Mouse (Mus musculus): ENCODE data around the gene Dnah11. TPM values are rescaled to one million over a fixed set of nuclear protein-coding genes. Genes with fewer than 3 reads are reported as not detected.

Gene Dnah11
- polyA plus RNA-seq, 1 experiment from 2014 or later = 0.10 TPM

DNA sequence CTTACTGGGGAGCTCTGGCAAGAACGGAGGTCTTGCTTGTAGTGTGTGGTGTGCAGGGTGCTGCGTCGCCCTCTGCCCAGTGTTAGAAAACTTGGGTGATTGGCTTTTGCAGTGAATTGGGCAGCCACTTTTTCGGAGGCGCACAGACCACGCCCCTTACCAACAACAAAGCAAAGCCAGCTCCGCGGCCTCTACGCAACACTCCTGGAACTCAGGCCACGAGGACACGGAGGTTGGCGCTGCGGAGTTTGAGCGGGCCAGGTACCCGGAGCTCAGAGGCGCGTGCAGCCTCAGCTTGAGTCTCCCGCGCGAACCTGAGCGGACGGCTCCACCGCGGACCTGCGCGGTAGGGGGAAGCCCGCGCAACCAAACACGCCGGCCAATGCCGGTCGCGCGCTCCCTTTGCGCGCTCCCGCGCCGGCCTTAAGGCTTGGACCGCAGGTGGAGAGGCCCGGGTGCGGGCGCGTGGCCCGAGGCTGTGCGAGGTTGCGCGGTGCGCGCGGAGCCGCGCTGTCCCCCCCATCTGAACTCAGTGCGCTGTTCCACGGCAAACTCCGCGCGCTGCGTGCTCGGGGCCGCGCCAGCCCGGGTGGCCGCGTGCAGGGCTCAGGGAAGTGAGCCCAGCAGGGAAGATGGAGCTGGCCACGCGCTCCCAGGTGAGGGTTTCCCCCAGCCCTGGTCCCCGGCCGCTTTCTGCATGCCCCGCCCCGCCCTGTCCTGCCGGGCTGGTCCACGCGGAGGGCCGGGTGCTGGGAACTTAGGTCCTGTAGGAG, 355.4 kb downstream of the Dnah11 start:
- peak overlapping the region; percentile 98 for H3K4me2 ChIP-seq
- peaks cover 3% of the 10 kb centered on the region for H3K4me1 ChIP-seq
- no peaks in the 10 kb centered on the region for H3K36me3 ChIP-seq (replicated peaks)
- ATAC-seq (replicated peaks) = peak; percentile 97
- under 1% methylated on average over 74 of the region's 75 CpGs for WGBS
- peak overlapping the region; percentile 69 for H3K9ac ChIP-seq
- peaks cover 8% of the 10 kb centered on the region; the same call in 1 of the 2 replicates for H3K27me3 ChIP-seq (replicated peaks)
- no peaks in the 10 kb centered on the region for H3K9me3 ChIP-seq
- no peak overlapping the region for H3K27ac ChIP-seq
- peak overlapping the region; percentile 86 for H3K4me3 ChIP-seq

DNA sequence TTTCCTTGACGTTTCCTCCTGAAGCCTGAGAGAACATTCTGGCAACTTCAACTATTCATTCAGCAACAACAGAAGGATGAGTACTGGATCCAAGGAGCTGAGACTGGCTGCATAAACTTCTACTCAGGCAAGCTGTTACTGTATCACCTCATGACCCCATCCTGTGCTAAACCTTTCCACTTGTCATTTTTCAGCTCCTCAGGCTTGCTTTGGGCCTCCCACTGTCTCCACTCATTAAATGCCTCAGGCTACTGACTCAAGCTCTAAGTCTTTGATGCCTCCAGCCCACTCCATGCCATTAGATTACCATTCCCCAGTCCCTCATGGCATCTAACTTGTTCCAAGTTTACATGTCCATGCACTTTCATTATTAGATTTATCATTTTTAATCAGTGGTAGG, 356.2 kb downstream of the Dnah11 start:
- no peak for ATAC-seq (replicated peaks)
- Histone ChIP-seq H3K4me1 (peaks cover 3% of the 10 kb centered on the region), H3K4me3 (no peak overlapping the region), H3K9ac (no peak overlapping the region), H3K36me3 (replicated peaks) (no peaks in the 10 kb centered on the region), H3K4me2 (no peak overlapping the region; the same call in 1 of the 2 replicates), H3K9me3 (no peaks in the 10 kb centered on the region), H3K27me3 (replicated peaks) (peaks cover 8% of the 10 kb centered on the region; the same call in 1 of the 2 replicates), H3K27ac (no peak overlapping the region)
- WGBS = 76% methylated on average over 1 of the region's 1 CpGs

DNA sequence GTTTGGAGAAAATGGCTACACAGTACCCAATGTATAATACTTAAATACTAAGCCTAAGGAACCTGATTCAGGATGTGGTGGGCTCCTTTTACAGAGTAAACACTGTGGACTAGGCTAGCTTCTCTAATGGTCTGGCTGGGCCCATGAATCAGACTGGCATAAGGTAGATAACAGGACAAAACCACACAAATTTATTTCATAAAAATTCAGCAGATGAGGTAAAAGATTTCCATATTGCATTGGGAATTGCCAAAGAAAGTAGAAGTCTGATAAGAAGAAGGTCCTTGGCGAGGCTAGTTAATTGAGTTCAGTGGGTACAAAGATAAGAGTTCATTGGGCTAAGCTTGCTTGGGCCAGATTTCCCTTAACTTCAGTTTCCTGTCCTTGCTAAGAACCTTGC, 358.1 kb downstream of the Dnah11 start:
- Histone ChIP-seq H3K36me3 (replicated peaks) (no peaks in the 10 kb centered on the region), H3K4me1 (peaks cover 3% of the 10 kb centered on the region), H3K4me2 (no peak overlapping the region), H3K9me3 (no peaks in the 10 kb centered on the region), H3K9ac (no peak overlapping the region), H3K4me3 (no peak overlapping the region), H3K27me3 (replicated peaks) (peaks cover 8% of the 10 kb centered on the region; the same call in 1 of the 2 replicates), H3K27ac (no peak overlapping the region)
- ATAC-seq (replicated peaks) = no peak
- 98% methylated on average over 1 of the region's 1 CpGs for WGBS

DNA sequence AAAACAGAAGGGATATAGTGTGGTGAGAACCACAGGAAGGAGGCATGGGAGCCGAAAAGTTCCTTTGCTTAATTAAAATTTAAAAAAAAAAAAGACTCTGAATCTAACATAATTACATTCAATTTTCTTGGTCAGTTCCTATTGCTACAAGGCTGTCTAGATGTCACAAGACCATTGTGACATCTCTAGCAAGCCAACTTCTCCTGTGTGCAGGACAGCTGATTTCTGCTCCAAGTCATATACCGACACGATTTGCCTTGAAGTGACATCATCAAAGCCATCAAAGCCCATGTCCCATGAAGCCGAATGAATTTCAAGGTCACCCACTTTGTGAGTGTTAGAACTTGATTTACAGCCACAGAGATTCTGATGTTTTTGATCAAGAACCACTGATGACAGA, 361.5 kb downstream of the Dnah11 start:
- no peak overlapping the region for H3K27ac ChIP-seq
- H3K9me3 ChIP-seq = no peaks in the 10 kb centered on the region
- 0 out of 2 replicates have a peak, but pooled peaks cover 5% of the 10 kb centered on the region for H3K27me3 ChIP-seq (replicated peaks)
- no peak for ATAC-seq (replicated peaks)
- no peak overlapping the region for H3K9ac ChIP-seq
- no peaks in the 10 kb centered on the region for H3K36me3 ChIP-seq (replicated peaks)
- H3K4me3 ChIP-seq = no peak overlapping the region
- no peaks in the 10 kb centered on the region for H3K4me1 ChIP-seq
- WGBS = 86% methylated on average over 4 of the region's 4 CpGs
- no peak overlapping the region for H3K4me2 ChIP-seq

DNA sequence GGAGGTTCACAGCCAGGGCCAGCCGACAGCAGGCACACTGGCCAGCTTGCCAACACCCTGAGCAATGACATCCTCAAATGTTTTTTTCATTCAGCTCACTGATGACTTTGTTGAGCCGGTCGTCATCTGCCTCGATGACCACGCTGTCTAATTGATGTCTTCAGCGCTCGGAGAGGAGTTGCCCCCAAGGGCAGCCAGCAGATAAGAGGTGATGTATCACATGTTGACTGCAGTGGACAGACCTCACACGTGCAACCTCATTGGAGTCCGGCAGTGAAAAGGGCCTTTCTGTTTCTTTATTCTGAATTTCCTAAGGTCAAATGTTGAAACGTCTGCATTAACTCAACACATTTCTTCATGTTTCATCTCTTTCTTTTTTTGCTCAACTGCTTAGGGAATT, 363.5 kb downstream of the Dnah11 start:
- 69% methylated on average over 10 of the region's 10 CpGs for WGBS
- ATAC-seq (replicated peaks) = no peak
- H3K4me3 ChIP-seq = no peak overlapping the region
- no peaks in the 10 kb centered on the region for H3K9me3 ChIP-seq
- no peaks in the 10 kb centered on the region for H3K4me1 ChIP-seq
- 0 out of 2 replicates have a peak, but pooled peaks cover under 1% of the 10 kb centered on the region for H3K27me3 ChIP-seq (replicated peaks)
- no peaks in the 10 kb centered on the region for H3K36me3 ChIP-seq (replicated peaks)
- no peak overlapping the region for H3K4me2 ChIP-seq
- H3K9ac ChIP-seq = no peak overlapping the region
- H3K27ac ChIP-seq = no peak overlapping the region

DNA sequence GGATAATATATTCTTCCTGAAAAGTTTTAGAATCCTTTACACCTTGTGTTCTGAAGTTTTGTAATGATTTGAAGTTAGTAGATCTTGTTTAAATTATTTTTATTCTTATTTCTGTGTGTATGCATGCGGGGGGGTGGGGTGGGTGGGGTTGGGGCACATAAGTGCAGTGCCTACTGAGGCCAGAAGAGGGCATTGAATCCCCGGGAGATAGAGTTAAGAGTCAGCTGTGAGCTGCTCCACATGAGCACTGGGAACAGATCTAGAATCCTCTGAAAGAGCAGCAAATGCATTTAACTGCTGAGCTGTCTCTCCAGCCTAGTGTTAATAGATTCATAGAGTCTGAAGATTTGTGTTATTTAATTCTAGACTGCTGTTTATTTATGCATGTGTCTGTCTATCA, 364.2 kb downstream of the Dnah11 start:
- no peak overlapping the region for H3K9ac ChIP-seq
- H3K4me2 ChIP-seq = no peak overlapping the region
- no peak overlapping the region for H3K4me3 ChIP-seq
- WGBS = 79% methylated on average over 2 of the region's 2 CpGs
- no peaks in the 10 kb centered on the region for H3K9me3 ChIP-seq
- no peaks in the 10 kb centered on the region for H3K4me1 ChIP-seq
- H3K36me3 ChIP-seq (replicated peaks) = no peaks in the 10 kb centered on the region
- H3K27ac ChIP-seq = no peak overlapping the region
- no peaks in the 10 kb centered on the region for H3K27me3 ChIP-seq (replicated peaks)
- no peak for ATAC-seq (replicated peaks)

DNA sequence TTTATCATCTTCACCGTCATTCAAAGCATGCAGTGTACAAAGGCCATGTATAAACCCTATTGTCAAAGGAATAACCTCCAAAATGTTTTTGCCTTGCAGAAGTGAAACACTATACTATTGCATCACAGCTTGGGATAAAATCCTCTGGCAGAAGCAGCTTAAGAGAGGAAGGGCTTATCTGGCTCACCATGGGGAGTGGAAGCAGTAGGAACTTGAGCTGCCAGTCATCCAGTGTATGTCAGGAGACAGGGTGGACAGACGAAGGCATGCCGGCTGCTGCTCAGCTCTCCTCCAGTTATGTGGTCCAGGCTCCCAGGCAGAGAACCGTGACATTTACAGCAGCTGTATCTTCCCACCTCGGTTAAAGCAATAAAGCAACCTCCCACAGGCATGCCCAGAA, 366.7 kb downstream of the Dnah11 start:
- no peak for ATAC-seq (replicated peaks)

DNA sequence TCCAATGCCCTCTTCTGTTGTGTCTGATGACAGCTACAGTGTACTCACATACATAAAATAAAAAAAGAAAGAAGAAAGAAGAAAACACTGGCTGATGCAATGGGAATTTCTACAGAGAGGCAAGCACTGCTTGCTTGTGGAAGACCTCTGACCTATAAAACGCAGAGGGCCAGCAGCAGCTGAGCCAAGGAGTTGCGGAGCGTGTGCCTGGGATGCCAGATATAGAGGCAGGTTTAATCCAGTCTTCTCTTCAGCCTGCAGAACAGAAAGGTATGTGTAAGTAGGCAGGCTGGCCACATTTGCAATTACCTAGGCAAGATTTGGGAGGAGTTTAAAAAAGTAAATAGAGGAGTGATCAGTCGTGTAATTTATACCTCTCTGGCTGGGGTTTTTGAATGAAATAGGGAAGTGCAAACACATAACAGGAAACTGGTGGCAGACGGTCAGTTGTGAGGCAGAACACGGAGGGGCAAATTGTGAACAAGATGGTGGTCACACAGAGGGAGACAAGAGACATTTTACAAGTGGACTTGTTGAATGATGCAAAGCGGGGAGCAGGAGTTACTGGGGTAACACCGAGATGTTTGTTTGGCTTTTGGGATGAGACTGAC, 367.4 kb downstream of the Dnah11 start:
- Histone ChIP-seq H3K4me3 (no peak overlapping the region), H3K9ac (no peak overlapping the region), H3K27me3 (replicated peaks) (no peaks in the 10 kb centered on the region), H3K4me1 (no peaks in the 10 kb centered on the region), H3K36me3 (replicated peaks) (no peaks in the 10 kb centered on the region), H3K9me3 (no peaks in the 10 kb centered on the region), H3K4me2 (no peak overlapping the region), H3K27ac (no peak overlapping the region)
- WGBS = 80% methylated on average over 8 of the region's 8 CpGs
- no peak for ATAC-seq (replicated peaks)

More for the DNA sequence above, 366.7 kb downstream of the Dnah11 start:
- Histone ChIP-seq H3K4me2 (no peak overlapping the region), H3K27me3 (replicated peaks) (no peaks in the 10 kb centered on the region), H3K27ac (no peak overlapping the region), H3K4me3 (no peak overlapping the region), H3K9ac (no peak overlapping the region), H3K36me3 (replicated peaks) (no peaks in the 10 kb centered on the region), H3K9me3 (no peaks in the 10 kb centered on the region), H3K4me1 (no peaks in the 10 kb centered on the region)
- WGBS = 59% methylated on average over 5 of the region's 5 CpGs

DNA sequence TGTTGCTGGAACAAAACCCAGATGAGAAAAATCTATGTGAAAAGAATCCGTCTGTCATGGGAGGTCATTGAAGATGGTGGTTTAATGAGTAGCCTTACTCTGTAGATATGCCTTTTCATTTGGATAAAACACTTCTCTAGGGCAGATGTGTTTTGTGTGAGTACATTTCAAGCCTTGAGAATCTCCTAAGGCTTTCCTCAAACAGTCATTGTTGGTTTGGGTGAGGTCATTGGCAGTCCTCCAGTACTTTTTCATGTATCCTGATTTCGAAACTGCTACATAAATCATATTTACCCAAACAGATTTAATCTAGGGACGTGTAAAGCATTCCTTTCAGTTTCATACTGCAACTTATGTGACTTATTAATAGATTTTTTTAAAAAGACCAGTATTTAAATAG, 370.5 kb downstream of the Dnah11 start:
- 88% methylated on average over 3 of the region's 3 CpGs for WGBS
- Histone ChIP-seq H3K27me3 (replicated peaks) (no peaks in the 10 kb centered on the region), H3K4me3 (no peak overlapping the region), H3K9ac (no peak overlapping the region), H3K4me1 (no peaks in the 10 kb centered on the region), H3K27ac (no peak overlapping the region), H3K9me3 (no peaks in the 10 kb centered on the region), H3K36me3 (replicated peaks) (no peaks in the 10 kb centered on the region), H3K4me2 (no peak overlapping the region)
- ATAC-seq (replicated peaks) = no peak

Other genes starting within 250 kb of the Dnah11 start
- 24.7 and 25.6 TPM in 2 replicates for gene Sp4, start 102.4 kb upstream of the Dnah11 start, polyA plus RNA-seq (2015; fragmentation: Nextera tagmentation; extraction: Ambion mirVana)

All from midbrain, embryonic 15.5 days (tissue).